Mouse (Mus musculus): Measurements from ENCODE around the gene Anks4b.

The Anks4b gene

DNA sequence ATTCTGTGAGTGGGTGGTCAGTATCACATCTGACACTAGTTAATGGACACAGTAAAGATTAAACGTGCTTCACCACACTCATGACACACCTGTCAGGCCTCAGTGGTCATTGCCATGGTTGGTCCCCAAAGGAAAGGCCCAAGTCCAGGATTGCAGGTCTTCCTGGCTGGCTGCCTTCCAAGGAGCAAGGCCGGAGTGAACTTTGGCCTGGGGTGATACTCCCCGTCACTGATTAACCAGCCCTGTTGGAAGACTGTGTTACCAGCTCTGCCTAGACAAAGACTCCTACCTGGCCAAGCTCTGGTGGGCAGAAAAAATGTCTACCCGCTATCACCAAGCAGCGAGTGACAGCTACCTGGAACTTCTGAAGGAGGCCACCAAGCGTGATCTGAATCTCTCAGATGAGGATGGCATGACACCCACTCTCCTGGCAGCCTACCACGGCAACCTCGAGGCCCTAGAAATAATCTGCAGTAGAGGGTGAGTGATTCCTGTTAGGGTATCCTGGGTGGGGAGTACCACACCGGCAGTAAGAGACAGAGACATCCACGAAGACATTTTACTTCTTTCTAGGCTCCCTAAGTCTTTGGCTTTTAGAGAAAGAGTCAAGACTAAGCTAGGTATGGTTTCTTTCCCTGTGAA, at the start of gene Anks4b:
Gene Anks4b (plus strand): TSS at position 256 of the 642 bp plus-strand sequence.
- no peak for DNase-seq (ENCODE audit: extremely low spot score, low read depth, low spot score)

DNA sequence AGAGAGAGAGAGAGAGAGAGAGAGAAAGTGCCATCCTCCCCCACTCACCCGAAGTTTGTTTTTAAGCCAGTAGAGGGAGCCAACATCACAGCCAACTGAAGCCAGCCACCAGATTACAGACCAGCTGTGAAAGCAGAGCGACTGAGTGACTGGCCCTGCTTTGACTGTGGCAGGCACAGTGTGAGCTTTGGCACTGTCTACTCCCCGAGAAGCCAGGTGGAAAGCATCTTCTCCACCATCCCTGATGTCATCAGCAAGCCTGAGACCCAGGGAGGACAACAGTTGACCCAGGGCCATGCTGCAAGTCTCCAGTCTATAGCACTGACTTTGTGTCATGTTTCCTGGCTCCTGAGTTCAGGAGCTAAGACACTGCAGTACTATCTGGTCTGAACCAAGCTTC, 48.8 kb upstream of the Anks4b start:
- DNase-seq (ENCODE audit: extremely low spot score, low read depth, low spot score) = no peak

DNA sequence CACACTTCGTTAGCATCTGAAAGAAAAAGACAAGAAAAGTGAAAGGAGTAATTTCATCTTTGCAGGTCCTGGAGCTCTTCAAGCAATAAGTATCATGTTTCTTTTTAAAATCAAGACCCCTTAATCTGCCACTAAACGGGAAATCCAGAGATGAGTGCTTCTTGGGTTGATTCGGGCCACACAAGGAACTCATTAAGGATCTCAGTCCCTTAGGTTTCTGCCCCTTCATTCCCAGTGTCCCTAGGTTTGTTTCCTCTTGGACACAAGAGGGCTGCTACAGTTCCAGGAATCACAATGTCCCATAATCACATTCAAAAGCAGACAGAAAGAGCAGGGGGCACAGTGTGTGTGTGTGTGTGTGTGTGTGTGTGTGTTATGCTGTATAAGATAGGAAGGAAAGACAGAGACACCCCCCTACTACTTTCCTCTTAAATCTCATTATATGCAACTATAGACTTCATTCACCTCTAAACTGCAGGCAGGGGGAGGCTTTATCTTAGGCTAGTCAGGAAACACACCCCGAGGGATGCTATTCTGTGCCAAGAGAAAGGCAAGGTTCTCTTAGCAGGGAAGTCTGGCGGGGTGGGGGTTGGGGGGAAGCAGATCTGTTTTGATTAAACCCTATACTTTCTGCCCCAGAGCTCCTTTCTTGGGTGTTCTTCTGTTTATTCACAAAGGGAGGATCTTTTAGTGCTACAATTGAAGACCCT, 46.5 kb upstream of the Anks4b start:
- no peak for DNase-seq (ENCODE audit: extremely low spot score, low read depth, low spot score)

DNA sequence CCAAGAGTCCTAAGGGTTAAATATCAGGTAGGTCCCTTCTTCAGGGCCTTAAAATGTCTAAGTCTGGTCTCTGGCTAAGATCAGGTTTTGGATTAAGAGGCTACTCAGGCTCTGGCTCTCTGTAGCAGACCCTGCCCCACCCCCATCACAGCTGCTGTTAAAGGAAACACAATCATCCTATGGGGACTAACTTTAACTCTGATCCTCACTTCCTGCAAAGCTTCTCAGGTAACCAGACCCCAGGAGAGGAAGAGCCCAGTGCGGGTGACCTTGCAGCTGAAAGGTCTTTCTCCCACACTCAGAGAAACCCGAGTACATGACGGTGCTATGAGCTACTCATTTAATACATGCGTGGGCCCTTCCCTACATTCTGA, 46.0 kb upstream of the Anks4b start:
- DNase-seq (ENCODE audit: extremely low spot score, low read depth, low spot score) = no peak

DNA sequence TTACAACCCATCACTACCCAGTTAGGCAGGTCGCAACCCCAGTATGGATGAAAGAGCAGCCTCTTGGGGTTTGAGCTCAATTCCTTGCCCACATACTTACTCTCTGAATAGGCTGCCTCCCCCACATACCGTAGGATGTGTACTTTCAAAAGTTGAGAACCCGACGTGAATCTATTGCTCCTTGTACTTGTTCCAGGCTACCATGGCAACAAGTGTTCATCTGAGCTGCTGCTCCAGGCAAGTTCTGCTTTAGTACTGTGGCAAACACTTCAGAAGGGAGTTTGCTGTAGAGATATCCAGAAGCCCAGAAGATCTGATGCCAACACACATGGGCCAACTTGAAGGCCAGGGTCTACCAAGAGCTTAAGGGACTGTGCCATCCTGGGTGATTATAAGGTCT, 44.7 kb upstream of the Anks4b start:
- no peak for DNase-seq (ENCODE audit: extremely low spot score, low read depth, low spot score)

DNA sequence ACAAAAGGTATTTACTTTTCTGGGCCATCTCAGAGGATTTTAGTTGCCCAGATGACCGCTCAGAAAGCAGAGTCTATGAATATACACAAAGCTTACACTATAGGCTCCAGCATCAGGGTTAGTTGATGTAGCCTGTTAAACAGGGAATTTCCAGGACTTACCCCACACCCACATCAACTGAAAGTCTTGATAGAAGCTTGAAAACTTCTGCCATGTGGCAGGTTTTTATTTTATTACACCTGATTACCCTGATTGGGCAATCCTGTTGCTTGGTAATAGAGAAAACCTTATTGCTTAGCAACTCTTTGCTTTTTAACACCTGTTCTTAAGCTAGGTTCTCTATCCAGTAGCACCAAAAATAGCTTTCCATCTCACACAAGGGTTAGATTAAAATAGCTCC, 30.9 kb upstream of the Anks4b start:
- no peak for DNase-seq (ENCODE audit: extremely low spot score, low read depth, low spot score)

DNA sequence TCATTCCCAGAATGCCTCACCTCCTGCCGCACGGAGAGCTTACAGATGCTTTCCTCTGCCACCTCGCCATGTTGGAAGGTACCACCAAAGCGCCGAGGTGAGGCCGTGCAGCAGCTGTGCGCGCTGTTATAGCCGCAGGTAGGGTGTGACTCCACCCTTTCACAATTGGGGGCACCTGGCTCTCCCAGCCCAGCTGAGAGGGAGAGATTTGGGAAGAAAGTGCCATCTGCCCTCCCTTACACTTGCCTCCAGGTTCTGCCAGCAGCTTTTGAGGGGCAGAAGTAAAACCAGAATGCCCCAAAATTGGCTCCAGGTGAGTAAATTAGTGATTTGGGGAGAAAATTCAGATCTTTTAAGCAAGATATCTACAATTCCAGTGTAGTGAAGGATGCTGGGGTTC, 28.5 kb upstream of the Anks4b start, which contains the start of gene Zp2:
Gene Zp2 (minus strand): TSS at position 101 of the 400 bp plus-strand sequence.
- DNase-seq (ENCODE audit: extremely low spot score, low read depth, low spot score) = no peak

DNA sequence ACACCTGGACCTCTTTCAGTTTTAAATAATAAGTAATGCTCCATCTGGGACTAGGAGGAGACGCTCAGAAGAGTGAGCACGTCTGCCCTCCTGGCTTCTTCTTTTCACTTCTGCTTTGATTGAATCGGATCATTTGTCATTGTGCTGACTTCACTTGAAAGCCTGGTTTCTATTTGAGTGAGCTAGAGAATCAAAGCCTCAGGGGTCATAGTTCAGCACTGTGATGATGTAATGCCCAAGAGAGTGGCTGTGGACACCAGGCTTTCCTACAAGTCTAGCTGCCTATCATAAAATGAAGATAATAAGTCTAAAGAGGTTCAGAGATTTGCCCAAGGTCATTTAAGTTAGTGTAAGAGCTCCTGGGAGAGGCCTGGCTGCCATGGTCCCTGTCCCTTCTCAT, 23.4 kb upstream of the Anks4b start:
- DNase-seq (ENCODE audit: extremely low spot score, low read depth, low spot score) = no peak

DNA sequence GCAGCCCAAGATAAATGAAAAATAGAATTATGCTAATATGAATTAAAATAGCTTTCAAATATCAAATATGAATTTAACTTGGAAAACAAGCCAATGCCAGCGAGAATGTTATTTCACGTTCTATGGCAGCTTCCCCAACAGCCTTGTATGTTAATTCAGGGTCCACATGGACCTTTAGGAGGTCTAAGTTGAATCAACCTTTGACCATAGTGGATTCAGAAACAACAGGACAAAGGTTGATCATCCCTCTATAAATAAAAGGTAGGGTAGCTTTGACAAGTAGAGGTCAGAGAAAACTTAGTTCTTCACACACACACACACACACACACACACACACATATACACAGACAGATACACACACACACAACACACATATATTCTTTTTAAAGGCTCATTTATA, 22.8 kb upstream of the Anks4b start:
- no peak for DNase-seq (ENCODE audit: extremely low spot score, low read depth, low spot score)

DNA sequence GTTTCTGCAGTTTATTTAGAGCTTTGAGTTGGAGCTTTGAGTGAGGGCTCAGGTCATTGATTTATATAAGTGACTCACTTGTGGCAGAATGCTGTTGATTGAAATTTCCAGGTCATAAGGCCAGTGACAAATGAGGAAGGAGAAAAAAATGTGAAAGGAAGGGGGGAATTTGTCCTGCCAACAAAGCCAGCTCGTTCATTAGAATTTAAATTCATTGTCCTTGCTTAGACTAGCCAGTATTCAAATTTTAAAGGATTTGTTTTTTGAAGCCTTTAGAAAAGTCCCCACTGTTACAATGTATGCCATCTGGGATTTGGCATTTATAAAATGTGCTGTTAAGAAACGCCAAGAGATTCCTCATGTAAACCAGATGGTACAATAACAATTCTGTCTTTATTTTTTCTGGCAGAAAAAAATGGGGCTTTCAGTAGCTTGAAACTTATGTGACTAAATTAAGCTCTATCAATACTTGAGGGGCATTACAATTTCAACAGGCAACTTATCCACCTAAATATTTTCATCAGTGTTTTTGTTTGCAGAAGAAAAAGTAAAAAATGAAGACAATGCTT, 16.7 kb upstream of the Anks4b start:
- no peak for DNase-seq (ENCODE audit: extremely low spot score, low read depth, low spot score)

DNA sequence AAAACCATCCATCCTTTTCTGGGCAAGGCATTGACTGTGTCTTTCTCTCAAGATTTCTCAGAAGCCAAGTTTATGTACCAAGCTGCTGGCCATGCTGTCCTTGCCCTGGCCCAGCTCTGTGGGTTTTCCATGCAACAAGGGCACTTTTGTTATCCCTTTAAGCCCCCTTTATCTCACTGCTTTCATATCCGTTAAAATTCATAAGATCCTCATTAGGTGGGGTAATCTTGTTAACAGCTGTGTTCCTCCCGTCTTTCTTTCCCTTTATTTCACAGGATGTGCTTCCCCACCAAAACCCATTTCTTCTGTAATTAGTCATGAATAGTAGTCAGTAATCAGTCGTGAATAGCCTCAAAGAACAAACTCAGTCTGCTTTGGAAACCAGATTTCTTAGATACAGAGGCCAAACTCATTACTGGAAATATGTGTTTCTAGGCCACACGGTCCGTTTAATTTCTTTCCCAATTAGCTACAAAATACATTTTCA, 16.0 kb upstream of the Anks4b start:
- no peak for DNase-seq (ENCODE audit: extremely low spot score, low read depth, low spot score)

DNA sequence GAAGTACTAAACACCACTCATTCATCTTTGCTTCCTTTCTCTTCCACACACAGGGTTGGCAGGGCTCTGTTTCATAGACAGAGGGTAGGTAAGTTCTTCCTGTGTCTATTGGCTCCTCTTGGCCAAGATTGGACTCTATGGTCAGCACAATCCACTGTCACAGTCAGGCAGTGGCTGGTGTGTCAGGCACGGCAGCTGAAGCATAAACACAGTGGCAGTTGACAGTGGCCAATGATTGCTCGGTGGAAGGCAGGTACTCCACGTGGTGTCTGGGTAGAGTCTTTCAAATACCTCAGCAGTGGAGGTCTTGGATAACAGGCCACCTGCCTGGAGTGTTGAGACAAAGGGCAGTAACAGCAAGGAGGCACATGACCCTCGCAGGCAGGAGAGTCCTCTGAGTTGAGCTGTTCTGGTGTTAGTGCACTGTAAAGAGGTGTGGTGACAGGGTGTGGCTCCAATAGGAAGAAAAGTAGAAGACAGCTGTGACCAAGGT, 15.5 kb upstream of the Anks4b start:
- no peak for DNase-seq (ENCODE audit: extremely low spot score, low read depth, low spot score)

DNA sequence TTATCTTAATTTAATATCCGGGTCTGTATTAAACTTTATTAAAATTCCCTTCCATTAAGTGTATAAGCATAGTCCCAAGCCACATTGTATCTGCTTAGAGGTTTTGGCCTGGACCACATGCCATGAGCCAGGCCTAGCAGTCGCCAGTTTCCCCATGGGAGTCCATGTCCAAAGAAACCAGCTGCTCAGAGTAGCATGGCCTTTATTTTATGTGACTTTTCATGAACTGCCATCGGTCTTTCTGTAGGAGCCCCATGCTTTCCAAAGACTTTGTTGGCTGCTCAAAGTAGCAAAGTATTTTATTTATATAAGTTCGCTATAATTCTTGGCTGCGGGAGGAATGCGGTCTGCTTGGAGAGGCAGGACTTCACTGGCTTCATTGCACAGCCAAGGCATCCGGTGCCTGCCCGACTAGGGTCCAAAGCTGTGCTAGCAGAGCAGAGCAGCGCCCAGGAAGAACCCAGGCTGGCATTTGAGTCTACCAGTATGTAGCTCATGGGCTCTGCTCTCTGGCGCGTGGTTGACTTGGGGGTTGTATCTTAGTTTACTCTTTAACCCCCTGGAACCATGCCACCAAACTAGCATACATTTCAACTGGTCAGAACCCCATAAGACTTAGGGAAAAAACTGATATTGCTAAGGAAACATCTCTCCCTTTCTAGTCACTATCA, 9.9 kb upstream of the Anks4b start:
- DNase-seq (ENCODE audit: extremely low spot score, low read depth, low spot score) = no peak

DNA sequence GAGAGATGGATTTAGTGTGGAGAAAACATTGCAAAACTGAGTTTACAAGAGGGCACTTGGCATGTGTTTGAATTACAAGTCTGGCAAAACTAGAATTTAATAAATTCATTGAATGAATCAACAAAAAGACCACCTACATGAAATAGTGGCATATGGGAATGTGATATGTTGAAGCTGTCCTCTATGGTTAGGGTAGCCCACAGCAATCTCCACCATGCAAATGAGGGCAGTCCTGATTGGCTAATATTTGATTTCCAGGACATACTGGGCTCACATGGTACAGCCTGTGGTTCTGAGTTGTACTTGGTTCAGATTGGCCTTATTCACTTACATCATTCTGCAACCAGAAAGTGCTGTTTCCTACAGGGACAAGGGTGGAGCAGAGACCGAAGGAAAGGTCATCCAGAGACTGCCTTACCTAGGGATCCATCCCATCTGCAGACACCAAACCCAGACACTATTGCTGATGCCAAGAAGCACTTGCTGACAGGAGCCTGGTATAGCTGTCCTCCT, 1.4 kb upstream of the Anks4b start:
- DNase-seq (ENCODE audit: extremely low spot score, low read depth, low spot score) = no peak

DNA sequence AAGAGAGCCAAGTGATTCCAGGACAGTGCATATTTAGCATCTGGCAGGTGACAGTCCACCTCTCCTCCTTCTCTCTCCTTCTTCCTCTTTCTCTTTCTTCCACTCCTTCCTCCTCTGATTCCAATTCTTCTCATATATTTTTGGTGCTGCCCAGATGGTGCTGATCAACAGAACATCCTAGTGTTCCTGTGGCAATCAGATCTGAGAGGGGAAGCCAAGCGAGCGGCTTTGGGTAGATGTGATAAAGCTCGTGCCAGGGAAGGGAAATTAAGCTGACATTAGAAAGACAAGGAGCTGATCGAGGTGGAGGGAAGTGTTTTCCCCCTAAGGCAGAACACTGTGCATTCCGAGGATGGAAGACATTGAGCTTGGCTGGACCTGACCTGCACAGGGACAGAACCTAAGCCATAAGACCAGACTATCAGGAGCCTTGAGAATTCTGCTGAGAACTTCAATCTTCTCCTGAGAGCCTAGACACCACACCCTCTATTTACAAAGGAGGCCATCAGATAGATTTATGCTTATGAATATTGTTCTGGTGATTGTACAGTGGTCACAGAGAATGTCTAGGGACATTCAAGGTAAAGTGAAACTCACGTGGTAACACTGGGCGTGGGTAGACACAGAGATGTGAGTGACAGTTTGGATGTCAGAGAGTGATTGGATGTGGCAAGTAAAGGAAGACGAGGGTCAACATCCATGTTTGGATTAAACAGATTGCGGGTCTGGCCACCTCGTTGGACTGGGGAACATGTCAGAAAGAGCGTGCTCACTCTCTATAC, 1.3 kb downstream of the Anks4b start:
- no peak for DNase-seq (ENCODE audit: extremely low spot score, low read depth, low spot score)

DNA sequence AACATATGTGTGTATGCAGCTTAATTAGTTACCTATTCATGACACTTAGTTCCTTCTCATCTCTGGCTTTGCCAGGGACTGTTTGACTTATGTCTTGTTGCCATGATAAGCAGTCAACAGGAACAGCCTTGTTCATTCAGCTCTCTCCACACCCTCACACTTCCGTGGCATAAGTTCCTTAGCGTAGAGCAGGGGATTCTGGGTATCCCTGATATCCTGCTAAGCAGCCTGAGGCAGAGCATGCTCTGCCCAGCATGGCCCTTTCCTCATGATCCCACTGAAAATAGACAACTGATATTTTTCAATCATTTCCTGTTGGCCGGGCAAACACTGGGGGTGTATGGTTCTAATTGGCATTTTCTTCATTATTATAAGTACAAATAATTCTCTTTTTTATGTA, 4.0 kb downstream of the Anks4b start:
- DNase-seq (ENCODE audit: extremely low spot score, low read depth, low spot score) = no peak

DNA sequence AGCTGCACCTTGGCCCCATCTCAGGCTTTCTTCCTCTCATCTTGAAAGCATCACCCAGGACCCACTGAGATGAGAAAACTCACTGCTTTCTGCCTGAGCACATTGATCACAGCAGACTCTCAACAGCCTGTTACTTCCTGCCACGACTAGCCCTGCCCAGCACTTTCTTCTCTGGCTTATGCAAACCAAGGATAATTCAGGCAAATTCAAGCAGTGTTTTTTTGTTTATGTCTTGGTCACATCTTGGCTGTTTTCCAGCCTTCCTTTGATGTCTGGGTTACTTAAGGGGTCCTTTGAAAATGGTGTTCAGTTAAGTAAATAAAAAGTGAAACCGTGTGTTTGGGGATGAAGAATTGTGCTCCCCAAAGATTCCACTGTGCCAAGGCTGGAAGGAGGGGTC, 5.3 kb downstream of the Anks4b start:
- DNase-seq (ENCODE audit: extremely low spot score, low read depth, low spot score) = no peak

DNA sequence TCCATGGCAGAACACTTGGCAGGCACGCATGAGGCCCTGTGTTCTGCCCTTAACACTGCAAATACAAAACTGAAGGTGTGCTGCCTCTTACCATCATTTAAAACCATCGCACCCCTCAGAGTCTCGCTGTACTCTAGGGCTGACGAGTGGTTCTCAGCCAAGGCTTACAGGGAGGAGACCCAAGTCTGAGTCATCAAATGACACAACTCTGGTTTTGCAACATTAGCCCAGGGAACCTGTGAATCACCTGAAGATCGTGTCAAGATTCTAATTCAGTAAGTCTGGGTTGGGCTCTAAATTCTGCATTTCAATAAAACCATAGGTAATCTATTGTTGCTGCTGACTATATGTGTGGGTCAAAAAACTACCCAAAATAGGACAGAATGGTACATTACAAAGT, 6.9 kb downstream of the Anks4b start:
- no peak for DNase-seq (ENCODE audit: extremely low spot score, low read depth, low spot score)

DNA sequence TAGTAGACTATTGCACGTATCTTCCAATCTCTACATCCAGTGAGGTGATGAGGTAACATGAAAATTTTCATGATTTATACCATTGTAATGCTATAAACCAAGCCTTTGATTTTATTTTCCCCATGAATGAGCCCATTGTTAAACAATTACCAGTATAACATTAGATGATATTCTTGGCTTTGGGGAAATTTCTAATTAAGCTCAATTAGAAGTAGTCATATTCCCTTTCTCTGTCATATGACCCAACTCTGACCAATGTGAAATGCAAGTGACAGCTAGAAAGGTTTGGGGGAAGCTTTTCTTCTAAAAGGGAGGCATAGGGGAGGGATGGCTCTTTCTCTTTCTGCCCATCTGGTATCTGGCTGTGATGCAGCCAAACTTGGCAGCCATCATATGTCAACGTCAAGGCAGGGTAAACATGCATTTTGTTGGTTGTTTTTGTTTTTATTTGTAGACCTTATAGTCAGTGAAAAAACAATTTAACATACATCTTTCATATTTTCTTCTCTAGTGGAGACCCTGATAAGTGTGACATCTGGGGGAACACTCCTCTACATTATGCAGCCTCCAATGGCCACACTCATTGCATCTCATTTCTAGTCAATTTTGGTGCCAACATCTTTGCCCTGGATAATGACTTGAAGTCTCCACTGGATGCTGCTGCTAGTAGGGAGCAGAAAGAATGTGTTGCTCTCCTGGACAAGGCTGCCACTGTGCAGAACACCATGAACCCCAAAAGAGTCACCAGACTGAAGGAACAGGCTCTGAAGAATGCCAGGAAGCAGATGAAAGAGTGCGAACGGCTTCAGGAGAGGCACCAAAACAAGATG, 8.0 kb downstream of the Anks4b start:
- no peak for DNase-seq (ENCODE audit: extremely low spot score, low read depth, low spot score)

DNA sequence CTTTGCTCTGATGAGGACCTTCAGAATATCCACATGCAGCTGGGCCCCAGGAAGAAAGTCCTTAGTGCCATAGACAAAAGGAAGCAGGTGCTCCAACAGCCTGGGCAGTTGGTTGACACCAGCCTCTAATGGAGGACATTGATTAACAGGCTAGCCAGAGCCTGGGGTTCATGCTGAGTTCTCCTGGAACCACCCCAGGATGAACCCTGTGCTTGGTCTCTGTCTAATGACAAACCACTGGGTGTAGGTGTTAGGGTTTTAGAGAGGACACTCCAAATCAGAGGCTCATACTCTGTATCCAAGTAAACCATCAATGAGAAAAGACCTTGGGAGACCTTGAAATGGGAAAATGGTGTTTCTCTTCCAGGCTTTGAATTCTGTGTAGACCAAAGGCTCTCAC, 9.2 kb downstream of the Anks4b start:
- DNase-seq (ENCODE audit: extremely low spot score, low read depth, low spot score) = no peak

All from hindlimb bud, embryonic 11.5 days (tissue).